Mouse (Mus musculus): ENCODE measurements around the gene Colgalt1. TPM values are rescaled to one million over a fixed set of nuclear protein-coding genes. Genes with fewer than 3 reads are reported as not detected.

The Colgalt1 gene
- polyA plus RNA-seq (2014; fragmentation: Nextera tagmentation; extraction: Ambion mirVana): 45.2 and 48.2 TPM in 2 replicates

- Histone ChIP-seq H3K27ac (replicated peaks; ENCODE audit: low read depth, low read length) (peak within 1 kb of the TSS; percentile 62), H3K4me3 (ENCODE audit: low read depth, low read length) (peak within 1 kb of the TSS; percentile 94), H3K27me3 (ENCODE audit: control insufficient read depth, insufficient read depth, low read length) (no peaks in the 10 kb centered on the region), H3K4me2 (ENCODE audit: low read depth, low read length) (peak within 1 kb of the TSS; percentile 73), H3K9me3 (replicated peaks; ENCODE audit: control insufficient read depth, low read length) (no peaks in the 10 kb centered on the region), H3K4me1 (ENCODE audit: control insufficient read depth, insufficient read depth, low read length) (peaks cover 6% of the 10 kb centered on the region; the same call in 1 of the 2 replicates), H3K9ac (replicated peaks; ENCODE audit: low read length) (peak within 1 kb of the TSS; percentile 88), H3K36me3 (replicated peaks; ENCODE audit: control insufficient read depth, insufficient read depth, low read depth, low read length) (no peaks in the 10 kb centered on the region; the same call in none of the 2 replicates)
- WGBS: under 1% methylated on average over 82 of the region's 82 CpGs
- ATAC-seq (replicated peaks; ENCODE audit: insufficient number of reproducible peaks, low FRiP score, low TSS enrichment, low read depth) (peak; percentile 97), DNase-seq (ENCODE audit: low spot score) (peak; percentile 99)
Observed at GRCm38 (mm10) chr8:71610822-71611651, at the start of gene Colgalt1. Colgalt1 (plus strand) TSS chr8:71610998.

GRCm38 (mm10) chr8:71561401-71561800 is 49.4 kb upstream of the Colgalt1 start:
- Histone ChIP-seq H3K4me1 (ENCODE audit: control insufficient read depth, insufficient read depth, low read length) (peaks cover 6% of the 10 kb centered on the region; the same call in 1 of the 2 replicates), H3K36me3 (replicated peaks; ENCODE audit: control insufficient read depth, insufficient read depth, low read depth, low read length) (no peaks in the 10 kb centered on the region), H3K9ac (replicated peaks; ENCODE audit: low read length) (no peak overlapping the region), H3K4me3 (ENCODE audit: low read depth, low read length) (no peak overlapping the region), H3K27me3 (ENCODE audit: control insufficient read depth, insufficient read depth, low read length) (peaks cover 61% of the 10 kb centered on the region), H3K27ac (replicated peaks; ENCODE audit: low read depth, low read length) (no peak overlapping the region), H3K9me3 (replicated peaks; ENCODE audit: control insufficient read depth, low read length) (peaks cover 3% of the 10 kb centered on the region), H3K4me2 (ENCODE audit: low read depth, low read length) (no peak overlapping the region)
- WGBS: 2% methylated on average over 15 of the region's 15 CpGs
- DNase-seq (ENCODE audit: low spot score): peak; percentile 81
- ATAC-seq (replicated peaks; ENCODE audit: insufficient number of reproducible peaks, low FRiP score, low TSS enrichment, low read depth): no peak

GRCm38 (mm10) chr8:71562751-71563150 is 48.0 kb upstream of the Colgalt1 start:
- ATAC-seq (replicated peaks; ENCODE audit: insufficient number of reproducible peaks, low FRiP score, low TSS enrichment, low read depth) (no peak), DNase-seq (ENCODE audit: low spot score) (peak; percentile 70)
- Histone ChIP-seq H3K27me3 (ENCODE audit: control insufficient read depth, insufficient read depth, low read length) (peaks cover 48% of the 10 kb centered on the region), H3K4me1 (ENCODE audit: control insufficient read depth, insufficient read depth, low read length) (peaks cover 6% of the 10 kb centered on the region; the same call in 1 of the 2 replicates), H3K36me3 (replicated peaks; ENCODE audit: control insufficient read depth, insufficient read depth, low read depth, low read length) (no peaks in the 10 kb centered on the region), H3K9ac (replicated peaks; ENCODE audit: low read length) (no peak overlapping the region; the same call in 1 of the 2 replicates), H3K4me2 (ENCODE audit: low read depth, low read length) (peak overlapping the region; percentile 26), H3K4me3 (ENCODE audit: low read depth, low read length) (peak overlapping the region; percentile 16; the same call in 1 of the 2 replicates), H3K27ac (replicated peaks; ENCODE audit: low read depth, low read length) (no peak overlapping the region), H3K9me3 (replicated peaks; ENCODE audit: control insufficient read depth, low read length) (peaks cover 3% of the 10 kb centered on the region)
- under 1% methylated on average over 33 of the region's 33 CpGs for WGBS

- Histone ChIP-seq H3K9me3 (replicated peaks; ENCODE audit: control insufficient read depth, low read length) (peaks cover 3% of the 10 kb centered on the region), H3K9ac (replicated peaks; ENCODE audit: low read length) (no peak overlapping the region), H3K27ac (replicated peaks; ENCODE audit: low read depth, low read length) (no peak overlapping the region), H3K4me2 (ENCODE audit: low read depth, low read length) (no peak overlapping the region), H3K27me3 (ENCODE audit: control insufficient read depth, insufficient read depth, low read length) (peaks cover 41% of the 10 kb centered on the region), H3K36me3 (replicated peaks; ENCODE audit: control insufficient read depth, insufficient read depth, low read depth, low read length) (no peaks in the 10 kb centered on the region), H3K4me1 (ENCODE audit: control insufficient read depth, insufficient read depth, low read length) (0 out of 2 replicates have a peak, but pooled peaks cover under 1% of the 10 kb centered on the region), H3K4me3 (ENCODE audit: low read depth, low read length) (no peak overlapping the region)
- 88% methylated on average over 4 of the region's 4 CpGs for WGBS
- DNase-seq (ENCODE audit: low spot score) (no peak), ATAC-seq (replicated peaks; ENCODE audit: insufficient number of reproducible peaks, low FRiP score, low TSS enrichment, low read depth) (no peak)
Observed at GRCm38 (mm10) chr8:71563992-71564391, 46.8 kb upstream of the Colgalt1 start.

GRCm38 (mm10) chr8:71566501-71566900 is 44.3 kb upstream of the Colgalt1 start, which contains the start of gene Nxnl1:
Nxnl1 (minus strand) TSS chr8:71566601.
- H3K4me2 ChIP-seq (ENCODE audit: low read depth, low read length): no peak within 1 kb of the TSS
- H3K9ac ChIP-seq (replicated peaks; ENCODE audit: low read length): no peak within 1 kb of the TSS
- H3K36me3 ChIP-seq (replicated peaks; ENCODE audit: control insufficient read depth, insufficient read depth, low read depth, low read length): no peaks in the 10 kb centered on the region
- H3K4me3 ChIP-seq (ENCODE audit: low read depth, low read length): no peak within 1 kb of the TSS
- DNase-seq (ENCODE audit: low spot score) (no peak), ATAC-seq (replicated peaks; ENCODE audit: insufficient number of reproducible peaks, low FRiP score, low TSS enrichment, low read depth) (no peak)
- peaks cover 19% of the 10 kb centered on the region for H3K27me3 ChIP-seq (ENCODE audit: control insufficient read depth, insufficient read depth, low read length)
- H3K9me3 ChIP-seq (replicated peaks; ENCODE audit: control insufficient read depth, low read length): peaks cover 3% of the 10 kb centered on the region
- H3K27ac ChIP-seq (replicated peaks; ENCODE audit: low read depth, low read length): no peak within 1 kb of the TSS
- 53% methylated on average over 3 of the region's 3 CpGs for WGBS
- H3K4me1 ChIP-seq (ENCODE audit: control insufficient read depth, insufficient read depth, low read length): no peaks in the 10 kb centered on the region; the same call in 1 of the 2 replicates

- Histone ChIP-seq H3K9me3 (replicated peaks; ENCODE audit: control insufficient read depth, low read length) (peaks cover 3% of the 10 kb centered on the region), H3K4me1 (ENCODE audit: control insufficient read depth, insufficient read depth, low read length) (no peaks in the 10 kb centered on the region; the same call in 1 of the 2 replicates), H3K27me3 (ENCODE audit: control insufficient read depth, insufficient read depth, low read length) (peaks cover 9% of the 10 kb centered on the region), H3K9ac (replicated peaks; ENCODE audit: low read length) (no peak overlapping the region), H3K4me2 (ENCODE audit: low read depth, low read length) (no peak overlapping the region), H3K4me3 (ENCODE audit: low read depth, low read length) (no peak overlapping the region), H3K27ac (replicated peaks; ENCODE audit: low read depth, low read length) (no peak overlapping the region), H3K36me3 (replicated peaks; ENCODE audit: control insufficient read depth, insufficient read depth, low read depth, low read length) (no peaks in the 10 kb centered on the region)
- DNase-seq (ENCODE audit: low spot score) (no peak), ATAC-seq (replicated peaks; ENCODE audit: insufficient number of reproducible peaks, low FRiP score, low TSS enrichment, low read depth) (no peak)
- 76% methylated on average over 7 of the region's 7 CpGs for WGBS
Observed at GRCm38 (mm10) chr8:71567587-71567986, 43.2 kb upstream of the Colgalt1 start.

- Histone ChIP-seq H3K9me3 (replicated peaks; ENCODE audit: control insufficient read depth, low read length) (peaks cover 3% of the 10 kb centered on the region), H3K27ac (replicated peaks; ENCODE audit: low read depth, low read length) (0 out of 2 replicates have a peak within 1 kb of the TSS, but pooled peaks have one; percentile 1), H3K4me2 (ENCODE audit: low read depth, low read length) (peak within 1 kb of the TSS; percentile 90), H3K4me1 (ENCODE audit: control insufficient read depth, insufficient read depth, low read length) (no peaks in the 10 kb centered on the region; the same call in 1 of the 2 replicates), H3K9ac (replicated peaks; ENCODE audit: low read length) (peak within 1 kb of the TSS; percentile 32), H3K36me3 (replicated peaks; ENCODE audit: control insufficient read depth, insufficient read depth, low read depth, low read length) (no peaks in the 10 kb centered on the region), H3K4me3 (ENCODE audit: low read depth, low read length) (peak within 1 kb of the TSS; percentile 59), H3K27me3 (ENCODE audit: control insufficient read depth, insufficient read depth, low read length) (peaks cover 5% of the 10 kb centered on the region)
- 12% methylated on average over 13 of the region's 13 CpGs for WGBS
- ATAC-seq (replicated peaks; ENCODE audit: insufficient number of reproducible peaks, low FRiP score, low TSS enrichment, low read depth) (no peak), DNase-seq (ENCODE audit: low spot score) (no peak)
Observed at GRCm38 (mm10) chr8:71568387-71568937, 42.3 kb upstream of the Colgalt1 start, which contains the start of gene Slc27a1. Slc27a1 (plus strand) TSS chr8:71568882.
